Mouse (Mus musculus) hindbrain, embryonic 13.5 days (tissue): ENCODE data around the gene Olfr16. TPM values are rescaled to one million over a fixed set of nuclear protein-coding genes. Genes with fewer than 3 reads are reported as not detected.

Source experiments
- ATAC-seq: fragments of 200-750 bp; cut with Nextera tagmentation; 2 replicates; pipeline ENCODE4 v1.8.0; 2017; ENCODE audit warnings: moderate TSS enrichment; ENCODE audit not compliant: low FRiP score
- H3K27ac ChIP-seq: fragments of 300-500 bp; sonication (generic); 2 replicates; pipeline ENCODE4 v1.5.1; 2015; ENCODE audit warnings: inconsistent platforms, mild to moderate bottlenecking, moderate library complexity
- H3K27me3 ChIP-seq: fragments of 300-500 bp; sonication (generic); 2 replicates; pipeline ENCODE4 v1.6.1; 2015; ENCODE audit warnings: mild to moderate bottlenecking, inconsistent platforms
- H3K36me3 ChIP-seq: fragments of 300-500 bp; sonication (generic); 2 replicates; pipeline ENCODE4 v1.6.1; 2015; ENCODE audit warnings: mild to moderate bottlenecking, inconsistent platforms
- H3K4me1 ChIP-seq: fragments of 300-500 bp; sonication (generic); replicated peaks from 2 replicates; pipeline ENCODE4 v1.6.1; 2015; ENCODE audit warnings: inconsistent platforms
- H3K4me2 ChIP-seq: fragments of 300-500 bp; sonication (generic); 2 replicates; pipeline ENCODE4 v1.6.1; 2015; ENCODE audit warnings: inconsistent platforms, mild to moderate bottlenecking, moderate library complexity
- H3K4me3 ChIP-seq: fragments of 300-500 bp; sonication (generic); 2 replicates; pipeline ENCODE4 v1.5.1; 2015; ENCODE audit warnings: mild to moderate bottlenecking, inconsistent platforms
- H3K9ac ChIP-seq: fragments of 300-500 bp; sonication (generic); 2 replicates; pipeline ENCODE4 v1.6.1; 2015; ENCODE audit warnings: mild to moderate bottlenecking, inconsistent platforms
- H3K9me3 ChIP-seq: fragments of 300-500 bp; sonication (generic); 2 replicates; pipeline ENCODE4 v1.6.1; 2016; ENCODE audit warnings: inconsistent platforms
- WGBS: fragments of 180-500 bp; shearing (Covaris S2); methylation state at CpG from one replicate; pipeline ENCODE4 v1.1.7; 2015; 5-methylcytosine and 5-hydroxymethylcytosine counted together
- polyA plus RNA-seq: library from polyadenylated mRNA; unstranded; fragments of >200 nt; fragmentation: Nextera tagmentation; extraction: Ambion mirVana; gene quantifications from 2 replicates; pipeline ENCODE4 v1.2.1, GENCODE M21; 2015

Gene Olfr16
- not detected in 2 replicates for polyA plus RNA-seq

GRCm38 (mm10) chr1:172950160-172950559 is at the start of gene Olfr16:
Olfr16 (plus strand) TSS chr1:172950409.
- no peak for ATAC-seq
- Histone ChIP-seq H3K9ac (no peak within 1 kb of the TSS), H3K9me3 (no peaks in the 10 kb centered on the region), H3K4me2 (no peak within 1 kb of the TSS), H3K36me3 (no peaks in the 10 kb centered on the region), H3K27ac (no peak within 1 kb of the TSS), H3K4me1 (no peaks in the 10 kb centered on the region), H3K27me3 (no peaks in the 10 kb centered on the region), H3K4me3 (no peak within 1 kb of the TSS)
- WGBS, result 59% methylated on average over 1 of the region's 1 CpGs

DNA sequence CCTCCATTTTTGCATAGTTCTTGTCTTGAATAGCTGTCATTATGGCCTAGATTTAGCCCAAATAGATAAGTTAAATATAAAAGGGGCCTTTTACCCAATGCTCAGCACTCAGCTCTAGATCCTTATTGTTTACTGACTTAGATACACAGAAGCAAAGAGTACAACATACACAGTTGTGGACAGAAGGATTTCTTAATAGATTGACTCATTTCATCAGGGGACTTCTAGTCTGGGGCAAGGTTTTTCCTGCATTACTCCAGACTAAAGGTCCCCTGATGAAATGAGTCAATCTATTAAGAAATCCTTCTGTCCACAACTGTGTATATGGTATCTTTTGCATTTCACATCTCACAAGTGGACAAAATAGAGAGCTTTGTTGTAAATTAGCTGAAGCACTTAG is 46.9 kb upstream of the Olfr16 start:
- no peak for ATAC-seq
- no peak overlapping the region for H3K27ac ChIP-seq
- no peak overlapping the region for H3K9ac ChIP-seq

DNA sequence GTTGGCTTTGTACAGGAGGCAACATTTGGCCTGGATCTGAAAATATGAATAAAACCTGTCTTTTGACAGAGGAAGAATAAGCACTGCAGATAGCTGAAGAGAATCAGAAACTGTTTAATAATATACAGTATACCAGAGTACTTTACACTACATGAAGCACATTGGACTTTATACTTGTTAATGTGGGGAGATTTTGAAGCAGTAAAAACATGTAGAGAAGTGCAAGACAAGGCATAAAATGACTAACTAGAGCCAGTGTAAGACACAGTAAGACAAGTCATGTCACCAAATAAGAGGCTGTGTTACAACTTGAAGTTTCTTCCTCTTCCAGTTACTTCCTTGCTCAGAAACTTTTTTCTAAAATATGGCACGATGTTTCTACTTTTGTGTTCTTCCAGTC is 33.1 kb upstream of the Olfr16 start:
- Histone ChIP-seq H3K4me3 (no peak overlapping the region), H3K9me3 (no peaks in the 10 kb centered on the region), H3K4me2 (no peak overlapping the region), H3K27ac (no peak overlapping the region), H3K4me1 (no peaks in the 10 kb centered on the region), H3K9ac (no peak overlapping the region), H3K27me3 (no peaks in the 10 kb centered on the region), H3K36me3 (no peaks in the 10 kb centered on the region)
- WGBS, result 89% methylated on average over 1 of the region's 1 CpGs
- ATAC-seq, result no peak

More for the DNA sequence above, 46.9 kb upstream of the Olfr16 start:
- H3K4me2 ChIP-seq, result no peak overlapping the region
- H3K4me3 ChIP-seq, result no peak overlapping the region
- no peaks in the 10 kb centered on the region for H3K27me3 ChIP-seq
- no peaks in the 10 kb centered on the region for H3K4me1 ChIP-seq
- no peaks in the 10 kb centered on the region for H3K36me3 ChIP-seq
- H3K9me3 ChIP-seq, result no peaks in the 10 kb centered on the region

- no peak for ATAC-seq
- 94% methylated on average over 2 of the region's 2 CpGs for WGBS
- Histone ChIP-seq H3K4me2 (no peak overlapping the region), H3K4me3 (no peak overlapping the region), H3K9me3 (no peaks in the 10 kb centered on the region), H3K36me3 (no peaks in the 10 kb centered on the region), H3K4me1 (no peaks in the 10 kb centered on the region), H3K27me3 (no peaks in the 10 kb centered on the region), H3K27ac (no peak overlapping the region), H3K9ac (no peak overlapping the region)
Observed at GRCm38 (mm10) chr1:172918450-172918849, 31.8 kb upstream of the Olfr16 start.

GRCm38 (mm10) chr1:172932197-172932596 is 18.0 kb upstream of the Olfr16 start:
- Histone ChIP-seq H3K27me3 (no peaks in the 10 kb centered on the region), H3K4me1 (no peaks in the 10 kb centered on the region), H3K4me3 (no peak overlapping the region), H3K36me3 (no peaks in the 10 kb centered on the region), H3K9me3 (no peaks in the 10 kb centered on the region), H3K27ac (no peak overlapping the region), H3K4me2 (no peak overlapping the region), H3K9ac (no peak overlapping the region)
- no peak for ATAC-seq
- 87% methylated on average over 2 of the region's 2 CpGs for WGBS

DNA sequence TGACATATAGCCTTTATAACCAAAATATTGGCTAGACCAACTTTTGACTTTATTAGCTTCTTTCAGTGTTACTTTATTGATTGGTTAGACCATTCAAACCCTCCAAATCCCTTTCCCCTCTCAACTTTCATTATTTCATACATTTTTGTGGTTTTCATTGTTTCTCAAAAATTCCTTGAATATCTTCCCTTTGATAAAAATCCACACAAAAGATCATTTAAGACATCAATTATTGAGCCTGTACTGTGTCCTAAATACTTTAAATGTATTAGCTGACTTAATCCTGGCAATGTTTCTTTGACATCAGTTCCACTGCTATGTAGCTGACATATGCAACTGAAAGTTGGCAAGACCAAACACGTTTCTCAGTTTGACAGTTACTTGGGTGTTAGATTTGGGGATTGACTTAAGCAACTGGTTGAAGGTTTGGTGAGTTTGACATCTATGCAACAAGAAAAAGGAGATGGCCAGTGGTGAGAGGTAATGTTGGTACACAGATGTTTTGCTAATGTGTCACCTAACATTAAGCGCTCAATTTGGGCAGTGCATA is 1.0 kb downstream of the Olfr16 start:
- Histone ChIP-seq H3K27me3 (no peaks in the 10 kb centered on the region), H3K36me3 (no peaks in the 10 kb centered on the region), H3K4me1 (no peaks in the 10 kb centered on the region), H3K4me3 (no peak overlapping the region), H3K4me2 (no peak overlapping the region), H3K27ac (no peak overlapping the region), H3K9me3 (no peaks in the 10 kb centered on the region), H3K9ac (no peak overlapping the region)
- WGBS, result 87% methylated on average over 2 of the region's 2 CpGs
- ATAC-seq, result no peak

GRCm38 (mm10) chr1:172955376-172955775 is 5.2 kb downstream of the Olfr16 start:
- Histone ChIP-seq H3K4me2 (no peak overlapping the region), H3K9me3 (no peaks in the 10 kb centered on the region), H3K4me1 (no peaks in the 10 kb centered on the region), H3K27ac (no peak overlapping the region), H3K4me3 (no peak overlapping the region), H3K9ac (no peak overlapping the region), H3K27me3 (no peaks in the 10 kb centered on the region), H3K36me3 (no peaks in the 10 kb centered on the region)
- no peak for ATAC-seq
- WGBS, result 59% methylated on average over 4 of the region's 4 CpGs

DNA sequence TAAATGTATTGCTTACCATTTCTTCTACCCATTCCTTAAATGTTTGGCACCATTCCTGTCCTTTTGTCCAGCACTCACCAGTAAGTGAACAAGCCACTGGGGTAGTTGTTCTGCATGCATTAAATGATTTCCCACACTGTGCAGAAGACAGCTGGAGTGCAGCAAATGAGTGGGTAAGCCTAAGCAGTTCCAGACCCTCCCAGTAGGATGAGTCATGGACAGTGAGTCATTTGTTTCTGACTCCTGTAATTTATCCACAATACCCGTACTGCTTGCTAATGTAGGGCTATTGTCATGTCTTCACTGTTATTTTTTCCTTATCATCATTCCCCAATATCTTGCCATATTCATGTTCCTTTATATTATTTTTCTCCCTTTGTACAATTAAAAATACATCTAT is 10.2 kb downstream of the Olfr16 start:
- 56% methylated on average over 1 of the region's 1 CpGs for WGBS
- H3K4me3 ChIP-seq, result no peak overlapping the region
- ATAC-seq, result no peak
- H3K4me1 ChIP-seq, result no peaks in the 10 kb centered on the region
- H3K27me3 ChIP-seq, result no peaks in the 10 kb centered on the region
- no peak overlapping the region for H3K4me2 ChIP-seq
- H3K9me3 ChIP-seq, result no peaks in the 10 kb centered on the region
- no peak overlapping the region for H3K27ac ChIP-seq
- no peaks in the 10 kb centered on the region for H3K36me3 ChIP-seq
- no peak overlapping the region for H3K9ac ChIP-seq

- WGBS, result 81% methylated on average over 12 of the region's 12 CpGs
- no peak for ATAC-seq
- no peaks in the 10 kb centered on the region for H3K27me3 ChIP-seq
- H3K4me2 ChIP-seq, result no peak overlapping the region
- no peaks in the 10 kb centered on the region for H3K36me3 ChIP-seq
- no peak overlapping the region for H3K4me3 ChIP-seq
- H3K9ac ChIP-seq, result no peak overlapping the region
- H3K4me1 ChIP-seq, result 0 out of 2 replicates have a peak, but pooled peaks cover 5% of the 10 kb centered on the region
- no peaks in the 10 kb centered on the region for H3K9me3 ChIP-seq
- H3K27ac ChIP-seq, result no peak overlapping the region
Observed at GRCm38 (mm10) chr1:172989794-172990634, 39.8 kb downstream of the Olfr16 start.

GRCm38 (mm10) chr1:172990635-172991009 is 40.4 kb downstream of the Olfr16 start:
- 85% methylated on average over 3 of the region's 3 CpGs for WGBS
- no peak for ATAC-seq
- no peak overlapping the region for H3K4me2 ChIP-seq

More at GRCm38 (mm10) chr1:172990635-172991009, 40.4 kb downstream of the Olfr16 start:
- H3K9me3 ChIP-seq, result no peaks in the 10 kb centered on the region
- no peak overlapping the region for H3K27ac ChIP-seq
- no peaks in the 10 kb centered on the region for H3K36me3 ChIP-seq
- H3K9ac ChIP-seq, result no peak overlapping the region
- H3K4me1 ChIP-seq, result 0 out of 2 replicates have a peak, but pooled peaks cover 5% of the 10 kb centered on the region
- no peak overlapping the region for H3K4me3 ChIP-seq
- no peaks in the 10 kb centered on the region for H3K27me3 ChIP-seq
